Mouse (Mus musculus) lung, embryonic 16.5 days (tissue): ENCODE results near the gene C1s2. TPM values are rescaled to one million over a fixed set of nuclear protein-coding genes. Genes with fewer than 3 reads are reported as not detected.
"Not testable (repeated sequence)": the region's sequence is repeated elsewhere in the genome, so short reads cannot be mapped to it uniquely, and the experiment has no call there.

ENCODE experiments used
- ATAC-seq: fragments of 200-750 bp; cut with Nextera tagmentation; 2 replicates; pipeline ENCODE4 v1.8.0; 2017; ENCODE audit warnings: low read depth, mild to moderate bottlenecking, moderate library complexity
- H3K27ac ChIP-seq: fragments of 300-500 bp; sonication (generic); 2 replicates; pipeline ENCODE4 v1.5.1; 2014; ENCODE audit warnings: mild to moderate bottlenecking, control low read depth, low read length
- H3K27me3 ChIP-seq: fragments of 300-500 bp; sonication (generic); 2 replicates; pipeline ENCODE4 v1.6.1; 2014; ENCODE audit warnings: low read depth, low read length, mixed read lengths; ENCODE audit not compliant: control insufficient read depth, insufficient read depth
- H3K36me3 ChIP-seq: fragments of 300-500 bp; sonication (generic); 2 replicates; pipeline ENCODE4 v1.6.1; 2014; ENCODE audit warnings: low read length; ENCODE audit not compliant: control insufficient read depth, insufficient read depth
- H3K4me1 ChIP-seq: fragments of 300-500 bp; sonication (generic); replicated peaks from 2 replicates; pipeline ENCODE4 v1.6.1; 2014; ENCODE audit warnings: low read length, mixed read lengths; ENCODE audit not compliant: control insufficient read depth, insufficient read depth
- H3K4me2 ChIP-seq: fragments of 300-500 bp; sonication (generic); 2 replicates; pipeline ENCODE4 v1.6.1; 2014; ENCODE audit warnings: low read depth, low read length, control low read depth
- H3K4me3 ChIP-seq: fragments of 300-500 bp; sonication (generic); 2 replicates; pipeline ENCODE4 v1.5.1; 2014; ENCODE audit warnings: mild to moderate bottlenecking, low read length, control low read depth
- H3K9ac ChIP-seq: fragments of 300-500 bp; sonication (generic); 2 replicates; pipeline ENCODE4 v1.6.1; 2014; ENCODE audit warnings: low read length, control low read depth
- H3K9me3 ChIP-seq: fragments of 300-500 bp; sonication (generic); 2 replicates; pipeline ENCODE4 v1.6.1; 2016; ENCODE audit warnings: low read length; ENCODE audit not compliant: control insufficient read depth
- WGBS: fragments of 180-500 bp; shearing (Covaris S2); extraction: QIAGEN DNeasy Blood & Tissue Kit; methylation state at CpG from one replicate; pipeline ENCODE4 v1.1.7; 2014; 5-methylcytosine and 5-hydroxymethylcytosine counted together
- polyA plus RNA-seq: library from polyadenylated mRNA; unstranded; fragments of >200 nt; fragmentation: Nextera tagmentation; extraction: Ambion mirVana; gene quantifications from 2 replicates; pipeline ENCODE4 v1.2.1, GENCODE M21; 2015

Gene C1s2
- polyA plus RNA-seq, 1 experiment from 2014 or later = 0.08 TPM

DNA sequence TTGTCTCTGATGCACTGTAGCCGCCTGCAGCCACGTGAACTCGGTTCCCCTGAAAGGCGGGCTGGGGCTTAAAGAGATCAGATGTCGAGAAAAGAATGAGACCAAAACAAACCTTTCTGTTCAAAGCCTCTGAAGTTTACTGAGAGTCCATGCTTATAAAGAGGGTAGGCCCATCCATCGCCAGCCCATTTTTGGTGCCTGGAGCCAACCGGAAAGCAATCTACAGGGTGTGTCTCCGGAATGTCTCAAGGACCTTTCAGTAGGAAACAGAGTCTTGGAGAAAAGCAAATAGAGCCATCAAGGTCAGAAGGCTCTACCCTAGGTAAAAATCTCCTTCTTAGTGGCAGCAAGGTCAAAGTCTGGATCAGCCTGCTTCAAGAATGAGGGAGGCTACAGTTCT is 42.8 kb downstream of the C1s2 start:
- 49% methylated on average over 8 of the region's 8 CpGs for WGBS
- no peak overlapping the region for H3K27ac ChIP-seq
- no peak overlapping the region for H3K9ac ChIP-seq
- H3K36me3 ChIP-seq = no peaks in the 10 kb centered on the region
- H3K4me2 ChIP-seq = no peak overlapping the region
- no peaks in the 10 kb centered on the region for H3K4me1 ChIP-seq
- no peak overlapping the region for H3K4me3 ChIP-seq
- ATAC-seq = no peak
- no peaks in the 10 kb centered on the region for H3K27me3 ChIP-seq
- H3K9me3 ChIP-seq = no peaks in the 10 kb centered on the region

DNA sequence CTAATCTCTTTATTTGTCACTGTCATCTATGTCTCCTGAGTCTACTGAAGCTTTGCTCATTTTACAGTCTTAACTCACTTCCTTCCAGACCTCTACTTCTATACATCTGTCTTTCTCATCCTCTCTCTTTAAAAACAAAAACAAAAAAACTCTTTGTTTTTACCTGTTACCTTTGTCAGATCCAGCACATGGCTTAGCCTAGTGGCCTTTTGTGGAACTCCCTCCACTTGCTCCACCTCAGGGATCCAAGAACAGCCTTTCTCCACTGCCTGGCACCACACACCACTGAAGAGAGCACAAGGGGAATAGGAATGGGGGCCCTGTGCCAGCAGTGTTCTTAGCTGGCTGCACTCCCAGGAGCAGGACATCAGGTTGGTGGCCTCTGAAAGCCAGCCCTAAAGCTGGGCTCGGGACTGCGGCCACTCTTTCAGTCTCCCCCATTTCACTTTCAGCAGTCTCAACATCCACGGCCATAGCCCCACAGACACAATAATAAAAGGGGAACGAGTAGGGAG is 43.6 kb downstream of the C1s2 start:
- Histone ChIP-seq H3K9me3 (no peaks in the 10 kb centered on the region), H3K4me3 (no peak overlapping the region), H3K4me1 (no peaks in the 10 kb centered on the region), H3K9ac (no peak overlapping the region), H3K4me2 (no peak overlapping the region), H3K27me3 (no peaks in the 10 kb centered on the region), H3K27ac (no peak overlapping the region), H3K36me3 (no peaks in the 10 kb centered on the region)
- WGBS = 59% methylated on average over 4 of the region's 4 CpGs
- 0 out of 2 replicates have a peak, but pooled peaks have one; percentile 41 for ATAC-seq

DNA sequence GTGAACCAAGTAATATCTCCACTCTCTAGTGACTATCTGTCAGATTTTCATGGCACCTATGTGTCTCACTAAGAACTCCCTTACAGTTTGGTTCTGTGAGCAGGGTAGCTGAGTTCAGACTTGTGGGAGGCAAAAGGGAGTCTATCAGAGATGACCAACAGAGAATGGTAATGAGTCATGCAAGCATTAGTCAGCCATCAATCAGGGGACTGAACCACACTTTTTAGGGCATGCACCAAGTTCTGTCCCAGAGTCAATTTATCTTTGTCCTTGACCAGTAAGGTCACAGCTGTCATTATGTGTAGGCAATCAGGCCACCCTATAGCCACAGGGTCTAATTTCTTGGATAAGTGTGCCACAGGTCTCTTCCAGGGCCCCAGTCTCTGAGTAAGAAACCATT is 47.1 kb downstream of the C1s2 start:
- H3K4me3 ChIP-seq = no peak overlapping the region
- H3K4me1 ChIP-seq = no peaks in the 10 kb centered on the region
- no peaks in the 10 kb centered on the region for H3K9me3 ChIP-seq
- H3K27ac ChIP-seq = no peak overlapping the region
- H3K9ac ChIP-seq = no peak overlapping the region
- no peaks in the 10 kb centered on the region for H3K27me3 ChIP-seq
- no peaks in the 10 kb centered on the region for H3K36me3 ChIP-seq
- H3K4me2 ChIP-seq = no peak overlapping the region
- ATAC-seq = no peak

DNA sequence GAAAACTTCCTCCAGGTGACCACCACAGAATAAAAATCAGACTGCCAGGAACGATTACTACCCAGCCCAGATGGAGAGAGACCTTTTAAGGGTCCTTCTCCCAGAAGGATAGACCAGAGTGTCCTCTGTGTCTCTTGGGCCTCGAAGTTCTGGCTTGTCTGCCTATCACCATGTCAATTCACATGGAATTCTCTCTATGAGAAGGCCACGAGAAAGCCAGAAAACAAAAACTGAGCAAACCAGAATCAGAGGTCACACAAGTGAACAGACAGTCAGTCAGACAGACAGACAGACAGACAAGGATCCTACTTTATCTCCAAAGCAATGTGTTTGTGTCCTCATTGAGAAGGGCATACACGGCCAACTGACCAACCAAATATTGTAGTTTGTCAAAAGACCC is 49.6 kb downstream of the C1s2 start:
- Histone ChIP-seq H3K27ac (no peak overlapping the region), H3K9me3 (no peaks in the 10 kb centered on the region), H3K4me3 (no peak overlapping the region), H3K36me3 (no peaks in the 10 kb centered on the region), H3K4me2 (no peak overlapping the region), H3K9ac (no peak overlapping the region), H3K4me1 (no peaks in the 10 kb centered on the region), H3K27me3 (no peaks in the 10 kb centered on the region)
- 60% methylated on average over 4 of the region's 4 CpGs for WGBS
- ATAC-seq = no peak

DNA sequence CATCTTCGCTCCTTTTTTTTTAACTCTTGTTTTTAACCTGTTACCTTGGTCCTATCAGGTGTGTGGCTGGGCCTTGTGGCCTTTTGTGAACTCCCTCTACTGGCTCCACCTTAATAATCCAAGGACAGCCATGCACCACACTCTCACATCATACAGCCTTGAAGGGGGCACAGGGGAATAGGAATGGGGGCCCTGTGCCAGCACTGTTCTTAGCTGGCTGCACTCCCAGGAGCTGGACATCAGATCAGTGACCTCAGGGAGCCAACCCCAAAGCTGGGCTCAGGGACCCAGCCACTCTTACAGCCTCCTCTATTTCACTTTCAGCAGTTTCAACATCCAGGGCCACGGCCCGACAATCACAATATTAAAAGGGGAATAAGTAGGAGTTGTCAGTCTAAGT is 50.1 kb downstream of the C1s2 start:
- H3K27ac ChIP-seq = no peak overlapping the region
- no peaks in the 10 kb centered on the region for H3K9me3 ChIP-seq
- no peaks in the 10 kb centered on the region for H3K36me3 ChIP-seq
- H3K4me2 ChIP-seq = no peak overlapping the region
- no peaks in the 10 kb centered on the region for H3K27me3 ChIP-seq
- no peak for ATAC-seq
- H3K9ac ChIP-seq = no peak overlapping the region
- H3K4me1 ChIP-seq = no peaks in the 10 kb centered on the region
- H3K4me3 ChIP-seq = no peak overlapping the region
- WGBS = 59% methylated on average over 3 of the region's 3 CpGs

DNA sequence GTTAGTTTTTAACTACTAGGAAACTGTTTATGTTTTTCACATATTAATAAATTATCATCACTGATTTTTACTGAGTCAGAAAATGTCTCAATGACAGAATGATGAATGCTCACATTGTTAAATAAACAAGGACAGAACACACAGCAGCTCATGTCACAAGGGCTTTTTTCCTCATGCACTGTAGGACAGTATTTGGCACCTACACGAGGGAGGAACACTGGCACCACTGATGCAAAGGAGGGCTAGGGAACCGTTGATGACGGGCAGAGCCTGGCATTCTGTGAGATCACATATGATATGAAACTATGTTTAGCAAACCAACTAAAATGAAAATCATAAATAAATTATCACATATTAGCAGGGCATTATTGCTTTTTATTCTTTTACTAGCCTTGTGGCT is 51.0 kb downstream of the C1s2 start:
- 39% methylated on average over 3 of the region's 3 CpGs for WGBS
- H3K9ac ChIP-seq = no peak overlapping the region
- H3K4me3 ChIP-seq = no peak overlapping the region
- no peak for ATAC-seq
- H3K9me3 ChIP-seq = no peaks in the 10 kb centered on the region
- no peak overlapping the region for H3K4me2 ChIP-seq
- no peaks in the 10 kb centered on the region for H3K4me1 ChIP-seq
- H3K27me3 ChIP-seq = no peaks in the 10 kb centered on the region
- H3K36me3 ChIP-seq = no peaks in the 10 kb centered on the region
- H3K27ac ChIP-seq = no peak overlapping the region

DNA sequence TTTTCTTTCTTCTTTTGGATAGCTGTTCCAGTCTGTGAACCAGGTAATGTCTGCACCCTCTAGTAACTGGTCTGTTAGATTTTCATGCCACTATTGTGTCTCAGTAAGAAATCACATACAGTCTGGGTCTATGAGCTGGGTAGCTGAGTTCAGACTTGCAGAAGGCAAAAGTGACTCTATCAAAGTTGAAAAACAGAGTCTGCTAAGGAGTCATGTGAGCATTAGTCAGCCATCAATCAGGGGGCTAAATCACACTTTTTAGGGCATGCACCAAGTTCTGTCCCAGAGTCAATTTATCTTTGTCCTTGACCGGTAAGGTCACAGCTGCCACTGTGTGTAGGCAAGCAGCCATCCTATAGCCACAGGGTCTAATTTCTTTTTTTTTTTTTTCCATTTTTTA is 53.7 kb downstream of the C1s2 start:
- ATAC-seq = no peak
- Histone ChIP-seq H3K9ac (no peak overlapping the region), H3K9me3 (no peaks in the 10 kb centered on the region), H3K36me3 (no peaks in the 10 kb centered on the region), H3K27me3 (no peaks in the 10 kb centered on the region), H3K4me1 (no peaks in the 10 kb centered on the region), H3K4me2 (no peak overlapping the region), H3K27ac (no peak overlapping the region), H3K4me3 (no peak overlapping the region)
- 87% methylated on average over 1 of the region's 1 CpGs for WGBS

DNA sequence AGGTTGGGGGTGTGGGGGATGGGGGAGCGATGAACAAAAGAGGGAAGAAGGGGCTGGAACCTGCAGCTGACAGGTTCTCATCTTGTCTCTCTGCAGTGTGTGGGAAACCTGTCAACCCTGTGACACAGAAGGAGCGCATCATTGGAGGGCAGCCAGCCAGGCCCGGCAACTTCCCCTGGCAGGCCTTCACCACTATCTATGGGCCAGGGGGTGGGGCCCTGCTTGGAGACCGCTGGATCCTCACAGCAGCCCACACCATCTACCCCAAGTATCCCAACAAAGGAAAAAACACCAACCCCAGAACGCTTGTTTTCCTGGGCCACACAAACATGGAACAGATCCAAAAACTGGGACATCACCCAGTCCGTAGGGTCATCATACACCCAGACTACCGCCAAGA is 55.7 kb downstream of the C1s2 start:
- not testable (repeated sequence) for H3K9ac ChIP-seq, H3K4me1 ChIP-seq, H3K36me3 ChIP-seq, H3K4me2 ChIP-seq, H3K9me3 ChIP-seq, H3K27me3 ChIP-seq, H3K4me3 ChIP-seq, H3K27ac ChIP-seq
- 70% methylated on average over 6 of the region's 7 CpGs for WGBS
- peak; percentile 17; the same call in 1 of the 2 replicates for ATAC-seq

DNA sequence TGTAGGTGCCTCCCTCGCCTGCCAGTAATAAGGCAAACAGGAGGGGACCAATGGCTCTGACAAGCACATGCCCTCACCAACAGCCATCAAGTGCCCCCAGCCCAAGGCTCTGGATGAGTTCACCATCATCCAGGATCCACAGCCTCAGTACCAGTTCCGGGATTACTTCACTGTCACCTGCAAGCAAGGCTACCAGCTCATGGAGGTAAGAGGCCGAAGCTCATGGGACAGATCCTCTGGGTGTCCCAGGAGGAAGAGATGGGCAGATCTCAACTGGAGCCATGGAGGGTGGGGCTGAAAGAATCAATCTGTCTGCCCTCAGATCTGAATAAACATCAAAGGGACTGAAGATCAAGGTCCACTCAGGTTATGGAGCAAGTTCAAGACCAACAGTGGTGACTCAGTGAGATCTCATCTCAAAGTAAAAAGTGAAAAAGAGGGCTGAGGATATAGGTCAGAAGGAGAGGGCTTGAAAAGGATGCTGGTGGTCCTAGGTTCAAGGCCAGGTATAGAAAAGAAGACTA is 60.7 kb downstream of the C1s2 start:
- H3K9ac ChIP-seq, H3K4me2 ChIP-seq, H3K4me1 ChIP-seq, H3K27me3 ChIP-seq, H3K27ac ChIP-seq, H3K9me3 ChIP-seq, H3K36me3 ChIP-seq, ATAC-seq, H3K4me3 ChIP-seq: not testable (repeated sequence)
- 73% methylated on average over 3 of the region's 3 CpGs for WGBS
